Comparison of ENCODE assay signal across 22 mouse cellular contexts in the genomic region with DNA sequence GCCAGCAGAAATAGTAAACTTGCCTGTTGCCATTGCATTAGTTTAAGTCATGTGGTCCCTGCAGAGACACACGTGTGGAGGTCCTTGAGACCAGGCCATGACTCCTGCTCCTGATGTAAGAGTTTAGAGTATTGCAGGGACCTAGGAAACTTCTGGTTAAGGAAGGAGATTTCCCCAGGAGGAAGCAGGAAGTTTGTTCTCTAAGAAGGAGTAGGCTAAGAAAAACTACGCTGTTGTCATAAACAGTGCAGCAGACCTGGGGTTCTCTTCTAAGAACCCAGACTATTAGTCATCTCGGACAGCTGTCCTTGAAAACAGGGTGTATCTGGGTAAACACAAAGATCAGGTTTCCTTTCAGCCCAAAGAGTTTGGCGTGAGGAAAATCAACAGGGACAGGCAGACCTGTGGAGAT. TPM values are rescaled to one million over a fixed set of nuclear protein-coding genes. Genes with fewer than 3 reads are reported as not detected.
A peak's percentile ranks its signal among the peaks of the same experiment; 100 is the strongest.
DNase-seq lines count a peak whose midpoint lies in the region; ATAC-seq and TF ChIP-seq lines count a peak whose summit lies in the region.
"Had no signal": no experiment of that assay in that cellular context is flagged by ENCODE, and none has a peak within 500 bp of the region (broad histone marks: within the 10 kb centered on the region; RNA-seq: fewer than 3 reads in every experiment).

No protein-coding gene starts in this region.

- H3K9me3 ChIP-seq in intestine, embryonic 16.5 days (ENCODE audit: control insufficient read depth, low read length), result no peaks in the 10 kb centered on the region
- no peaks in the 10 kb centered on the region for H3K9me3 ChIP-seq in forebrain, embryonic 10.5 days
- H3K9me3 ChIP-seq: embryonic facial prominence, embryonic 13.5 days; forebrain, embryonic 12.5 days; hindbrain, embryonic 12.5 days; liver, embryonic 13.5 days; midbrain, embryonic 15.5 days; neural tube, embryonic 12.5 days had no signal

- no peak overlapping the region for H3K4me2 ChIP-seq in intestine, embryonic 16.5 days (ENCODE audit: low read depth, low read length)
- H3K4me2 ChIP-seq: embryonic facial prominence, embryonic 13.5 days; forebrain, embryonic 12.5 days; hindbrain, embryonic 12.5 days; liver, embryonic 13.5 days; midbrain, embryonic 15.5 days; neural tube, embryonic 12.5 days had no signal

- no peak for DNase-seq in gastrocnemius, adult 2 months
- DNase-seq in gastrocnemius, postnatal 25 days, result no peak
- DNase-seq in ES-CJ7 (ENCODE audit: low read depth, low spot score), result peak; percentile 42
- DNase-seq in lung, postnatal 36 days, result peak; percentile 49
- no peak for DNase-seq in testis, postnatal 14 days (ENCODE audit: low spot score)
- no peak for DNase-seq in cerebellum, adult 8-10 months
- DNase-seq in forebrain, embryonic 10.5 days (ENCODE audit: extremely low spot score, low spot score), result no peak
- DNase-seq: cerebellum, postnatal 36 days; heart, adult 11 months; kidney, adult 11 months; kidney, postnatal 36 days; layer of hippocampus, postnatal 36 days; left cerebral cortex, postnatal 4 days; liver, embryonic 13.5 days; right cerebral cortex, postnatal 4 days; thymus, postnatal 14 days had no signal

- no peaks in the 10 kb centered on the region for H3K27me3 ChIP-seq in intestine, embryonic 16.5 days (replicated peaks; ENCODE audit: control insufficient read depth, insufficient read depth, low read length)
- no peaks in the 10 kb centered on the region for H3K27me3 ChIP-seq in forebrain, embryonic 10.5 days (ENCODE audit: poor library complexity, severe bottlenecking)
- H3K27me3 ChIP-seq: embryonic facial prominence, embryonic 13.5 days; forebrain, embryonic 12.5 days; hindbrain, embryonic 12.5 days; liver, embryonic 13.5 days; midbrain, embryonic 15.5 days; neural tube, embryonic 12.5 days had no signal

- peak; percentile 38 for ATAC-seq in intestine, embryonic 16.5 days
- ATAC-seq: midbrain, embryonic 15.5 days had no signal

- H3K4me1 ChIP-seq in intestine, embryonic 16.5 days (ENCODE audit: control insufficient read depth, insufficient read depth, low read length), result 0 out of 2 replicates have a peak, but pooled peaks cover 5% of the 10 kb centered on the region
- H3K4me1 ChIP-seq in forebrain, embryonic 10.5 days, result peaks cover 4% of the 10 kb centered on the region; the same call in 1 of the 2 replicates
- H3K4me1 ChIP-seq: embryonic facial prominence, embryonic 13.5 days; hindbrain, embryonic 12.5 days; liver, embryonic 13.5 days; midbrain, embryonic 15.5 days; neural tube, embryonic 12.5 days had no signal

- no peaks in the 10 kb centered on the region for H3K36me3 ChIP-seq in intestine, embryonic 16.5 days (ENCODE audit: control insufficient read depth, insufficient read depth, low read length)
- no peaks in the 10 kb centered on the region for H3K36me3 ChIP-seq in forebrain, embryonic 10.5 days (replicated peaks)
- H3K36me3 ChIP-seq: embryonic facial prominence, embryonic 13.5 days; forebrain, embryonic 12.5 days; hindbrain, embryonic 12.5 days; liver, embryonic 13.5 days; midbrain, embryonic 15.5 days; neural tube, embryonic 12.5 days had no signal

- TF ChIP-seq CTCF in gastrocnemius, adult 2 months (IDR thresholded peaks at IDR 0.05), result no peak

- no peak overlapping the region for H3K9ac ChIP-seq in intestine, embryonic 16.5 days (ENCODE audit: low read depth, low read length)
- H3K9ac ChIP-seq: embryonic facial prominence, embryonic 13.5 days; forebrain, embryonic 12.5 days; hindbrain, embryonic 12.5 days; liver, embryonic 13.5 days; midbrain, embryonic 15.5 days; neural tube, embryonic 12.5 days had no signal

- peak overlapping the region; percentile 70 for H3K27ac ChIP-seq in gastrocnemius, adult 2 months
- H3K27ac ChIP-seq in intestine, embryonic 16.5 days (ENCODE audit: low read length), result no peak overlapping the region
- H3K27ac ChIP-seq in forebrain, embryonic 10.5 days, result no peak overlapping the region
- H3K27ac ChIP-seq: embryonic facial prominence, embryonic 13.5 days; forebrain, embryonic 12.5 days; hindbrain, embryonic 12.5 days; liver, embryonic 13.5 days; midbrain, embryonic 15.5 days; neural tube, embryonic 12.5 days had no signal

- H3K4me3 ChIP-seq in gastrocnemius, adult 2 months, result no peak overlapping the region
- H3K4me3 ChIP-seq in intestine, embryonic 16.5 days (ENCODE audit: low read length), result no peak overlapping the region
- no peak overlapping the region for H3K4me3 ChIP-seq in forebrain, embryonic 10.5 days
- H3K4me3 ChIP-seq: embryonic facial prominence, embryonic 13.5 days; forebrain, embryonic 12.5 days; hindbrain, embryonic 12.5 days; liver, embryonic 13.5 days; midbrain, embryonic 15.5 days; neural tube, embryonic 12.5 days had no signal

- intact Hi-C loops in gastrocnemius, adult 2 months (cut with DNase I), result no loop called here

- 26% methylated on average over 4 of the region's 4 CpGs for WGBS in intestine, embryonic 16.5 days
- WGBS in forebrain, embryonic 10.5 days, result 70% methylated on average over 4 of the region's 4 CpGs

RNA-seq across cellular contexts. Expression of a gene that starts 36.2 kb away (rescaled TPM):
- total RNA-seq in gastrocnemius, adult 2 months (2021), result 100 to 1,000 TPM; 307 to 392 TPM
- 100 to 1,000 TPM; 285 to 318 TPM for total RNA-seq in gastrocnemius, postnatal 25 days (2021)
- polyA plus RNA-seq in intestine, embryonic 16.5 days (2015; fragmentation: Nextera tagmentation; extraction: Ambion mirVana), result 346 and 385 TPM in 2 replicates
- 381 and 393 TPM in 2 replicates for polyA plus RNA-seq in forebrain, embryonic 10.5 days (2016; fragmentation: Nextera tagmentation; extraction: Ambion mirVana)

RNA-seq across cellular contexts. Expression of a gene that starts 48.5 kb away (rescaled TPM):
- 10 to 100 TPM; 18.0 to 26.9 TPM for total RNA-seq in gastrocnemius, adult 2 months (2021)
- total RNA-seq in gastrocnemius, postnatal 25 days (2021), result 10 to 100 TPM in 1 of 2 experiments, 1 to 10 TPM in 1; 5.0 to 12.4 TPM
- polyA plus RNA-seq in intestine, embryonic 16.5 days (2015; fragmentation: Nextera tagmentation; extraction: Ambion mirVana), result 77.5 and 81.3 TPM in 2 replicates
- polyA plus RNA-seq in forebrain, embryonic 10.5 days (2016; fragmentation: Nextera tagmentation; extraction: Ambion mirVana), result 35.9 and 41.4 TPM in 2 replicates

RNA-seq across cellular contexts. Expression of a gene that starts 49.5 kb away (rescaled TPM):
- total RNA-seq in gastrocnemius, adult 2 months (2021), result 10 to 100 TPM; 71.3 to 75.6 TPM
- 10 to 100 TPM; 66.4 to 73.6 TPM for total RNA-seq in gastrocnemius, postnatal 25 days (2021)
- 251 and 288 TPM in 2 replicates for polyA plus RNA-seq in intestine, embryonic 16.5 days (2015; fragmentation: Nextera tagmentation; extraction: Ambion mirVana)
- 460 and 496 TPM in 2 replicates for polyA plus RNA-seq in forebrain, embryonic 10.5 days (2016; fragmentation: Nextera tagmentation; extraction: Ambion mirVana)

Comparison
In these comparisons a context has a peak if more than half of its experiments do, and no peak if none do; other contexts are left out.
1. DNase-seq: peak in ES-CJ7 (single experiment) and lung, postnatal 36 days (single experiment); none in gastrocnemius, adult 2 months (single experiment), gastrocnemius, postnatal 25 days (single experiment), testis, postnatal 14 days (single experiment), cerebellum, adult 8-10 months (single experiment) and forebrain, embryonic 10.5 days (single experiment).